Mouse (Mus musculus) small intestine, adult 2 months (tissue): ENCODE results near the gene Tbxas1.

Source experiments
- CTCF ChIP-seq: fragments of 200-500 bp; IDR thresholded peaks from 2 replicates; pipeline ENCODE4 v1.5.1; 2012; ENCODE audit warnings: low read depth, mild to moderate bottlenecking, control low read depth, inconsistent platforms, low read length, moderate library complexity, mixed read lengths; ENCODE audit not compliant: insufficient replicate concordance, insufficient read length; ENCODE audit errors: extremely low read depth
- POLR2A ChIP-seq: fragments of 200-500 bp; IDR thresholded peaks from 2 replicates; pipeline ENCODE4 v1.6.1; 2012; ENCODE audit warnings: low read depth, mild to moderate bottlenecking, control low read depth, inconsistent platforms, low read length, moderate library complexity

GRCm38 (mm10) chr6:39007223-39007622 lies 132.0 kb downstream of the Tbxas1 start:
- TF ChIP-seq CTCF: no peak
- TF ChIP-seq POLR2A: no peak
